Mouse (Mus musculus) limb, embryonic 10.5 days (tissue): ENCODE data around the gene Cep41. TPM values are rescaled to one million over a fixed set of nuclear protein-coding genes. Genes with fewer than 3 reads are reported as not detected.
A peak's percentile ranks its signal among the peaks of the same experiment; 100 is the strongest.

Experiments used
- DNase-seq: peaks from one replicate; pipeline ENCODE4 v3.0.0-alpha.2; 2017; ENCODE audit warnings: low spot score
- H3K27ac ChIP-seq: fragments of 300-500 bp; sonication (generic); 2 replicates; pipeline ENCODE4 v1.5.1; 2016; ENCODE audit warnings: mild to moderate bottlenecking
- H3K27me3 ChIP-seq: fragments of 300-500 bp; sonication (generic); 2 replicates; pipeline ENCODE4 v1.6.1; 2016; ENCODE audit warnings: low read depth, mild to moderate bottlenecking; ENCODE audit not compliant: poor library complexity, severe bottlenecking
- H3K36me3 ChIP-seq: fragments of 300-500 bp; sonication (generic); 2 replicates; pipeline ENCODE4 v1.6.1; 2016; ENCODE audit warnings: mild to moderate bottlenecking, moderate library complexity
- H3K4me1 ChIP-seq: fragments of 300-500 bp; sonication (generic); 2 replicates; pipeline ENCODE4 v1.6.1; 2016
- H3K4me3 ChIP-seq: fragments of 300-500 bp; sonication (generic); 2 replicates; pipeline ENCODE4 v1.5.1; 2016; ENCODE audit warnings: mild to moderate bottlenecking, moderate library complexity
- H3K9me3 ChIP-seq: fragments of 300-500 bp; sonication (generic); replicated peaks from 2 replicates; pipeline ENCODE4 v1.6.1; 2016; ENCODE audit warnings: mild to moderate bottlenecking
- WGBS: fragments of 180-500 bp; shearing (Covaris S2); methylation state at CpG from one replicate; pipeline ENCODE4 v1.1.7; 2016; 5-methylcytosine and 5-hydroxymethylcytosine counted together
- polyA plus RNA-seq: library from polyadenylated mRNA; unstranded; fragments of >200 nt; fragmentation: Nextera tagmentation; extraction: Ambion mirVana; gene quantifications from 2 replicates; pipeline ENCODE4 v1.2.1, GENCODE M21; 2016

The Cep41 gene
- polyA plus RNA-seq = 28.8 and 33.1 TPM in 2 replicates

DNA sequence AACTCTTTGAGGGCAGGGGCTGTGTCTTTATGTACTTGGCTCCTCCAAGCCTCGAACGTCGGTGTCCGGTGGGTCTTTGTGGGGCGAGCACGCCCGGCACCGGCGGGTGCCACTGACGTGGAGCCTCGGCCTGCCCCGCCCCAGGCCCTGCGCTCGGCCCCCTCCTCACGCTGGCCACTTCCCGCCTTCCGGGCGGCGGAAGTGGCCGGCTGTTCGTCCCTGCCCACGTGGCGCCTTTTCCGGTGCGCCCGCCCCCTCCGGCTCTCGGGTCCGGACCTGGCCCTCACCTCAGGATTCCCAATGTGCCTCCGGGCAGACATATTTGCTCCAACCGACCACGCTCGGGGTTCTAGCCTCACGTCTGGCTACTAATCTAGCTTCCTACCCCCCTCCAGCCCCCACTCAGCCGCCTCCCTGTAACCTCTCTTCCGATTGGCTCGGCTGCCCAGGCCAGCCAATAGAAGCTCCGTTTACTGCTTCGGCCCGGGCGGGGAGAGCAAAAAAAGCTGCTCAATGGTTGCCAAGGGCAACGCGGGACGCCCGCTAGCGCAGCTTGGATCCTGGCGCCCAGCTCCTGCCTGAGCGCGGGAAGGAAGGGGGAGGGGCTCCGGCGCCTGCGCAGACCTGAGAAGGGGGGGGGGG, at the start of gene Cep41:
TSS of gene Cep41 (minus strand) at position 400 of the 642 bp plus-strand sequence.
- H3K27ac ChIP-seq = peak within 1 kb of the TSS; percentile 98
- peaks cover 5% of the 10 kb centered on the region; the same call in 1 of the 2 replicates for H3K36me3 ChIP-seq
- peak; percentile 99 for DNase-seq
- peaks cover 34% of the 10 kb centered on the region for H3K4me1 ChIP-seq
- no peaks in the 10 kb centered on the region for H3K9me3 ChIP-seq
- peak within 1 kb of the TSS; percentile 53 for H3K4me3 ChIP-seq
- no peaks in the 10 kb centered on the region for H3K27me3 ChIP-seq
- under 1% methylated on average over 49 of the region's 52 CpGs for WGBS

DNA sequence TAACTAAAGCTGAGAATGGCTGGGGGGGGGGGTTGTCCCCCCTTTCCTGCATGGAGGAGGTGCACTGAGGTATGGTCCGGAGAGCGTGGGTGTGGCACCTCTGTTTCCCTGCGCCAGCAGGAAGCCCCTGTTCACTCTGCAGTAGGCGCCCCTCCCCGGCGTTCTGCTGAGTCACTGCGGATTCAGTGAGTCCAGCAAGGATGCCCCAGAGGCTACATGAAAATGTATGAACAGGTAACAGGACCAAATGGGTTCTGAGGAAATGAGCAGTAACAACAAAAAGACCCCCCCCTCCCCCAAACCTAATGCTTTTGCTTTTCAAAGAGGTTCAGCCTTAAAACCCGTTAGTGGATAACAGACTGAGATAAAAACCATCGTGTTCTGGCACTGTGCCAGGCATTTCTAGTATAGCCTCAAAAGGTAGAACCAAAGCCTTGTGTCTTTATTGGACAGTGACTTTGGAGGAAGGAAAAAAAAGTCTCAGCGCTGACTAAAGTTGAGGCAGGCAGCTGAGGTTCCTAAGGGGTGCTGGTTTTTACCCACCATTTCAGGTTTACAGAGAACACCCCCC, 45.7 kb upstream of the Cep41 start:
- DNase-seq = no peak
- peaks cover 23% of the 10 kb centered on the region for H3K9me3 ChIP-seq
- 47% methylated on average over 10 of the region's 10 CpGs for WGBS

DNA sequence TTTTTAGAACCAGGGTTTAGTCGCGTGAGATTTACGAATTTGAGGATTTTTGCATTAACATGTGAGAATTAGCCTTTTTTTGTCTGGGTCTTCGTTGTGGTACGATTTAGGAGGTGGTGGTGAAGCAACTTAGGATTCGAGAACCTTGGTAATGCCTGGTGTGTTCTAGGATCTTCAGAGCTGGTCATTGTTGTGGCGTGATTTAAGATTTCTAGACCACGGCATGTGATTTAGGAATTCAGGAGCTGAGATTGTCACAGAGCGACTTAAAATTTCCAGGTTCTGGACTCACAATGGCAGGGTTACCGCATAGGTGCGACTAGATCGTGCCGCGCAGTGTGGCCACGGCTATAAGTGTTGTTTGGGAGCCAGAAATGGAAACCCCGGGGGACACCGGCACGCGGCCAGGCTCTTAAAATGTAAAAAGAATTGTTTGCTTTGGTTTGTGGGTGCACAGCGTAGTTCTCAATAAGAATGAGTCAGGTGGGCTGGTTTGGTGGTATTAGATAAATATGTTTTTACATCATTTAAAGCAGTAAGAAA, 45.0 kb upstream of the Cep41 start:
- Histone ChIP-seq H3K27me3 (no peaks in the 10 kb centered on the region), H3K27ac (peak overlapping the region; percentile 92), H3K4me1 (peaks cover 35% of the 10 kb centered on the region), H3K4me3 (peak overlapping the region; percentile 62), H3K9me3 (peaks cover 23% of the 10 kb centered on the region), H3K36me3 (peaks cover 66% of the 10 kb centered on the region)
- 51% methylated on average over 20 of the region's 20 CpGs for WGBS
- DNase-seq = no peak

More for the DNA sequence above, 45.7 kb upstream of the Cep41 start:
- peak overlapping the region; percentile 62 for H3K4me3 ChIP-seq
- H3K27ac ChIP-seq = peak overlapping the region; percentile 92
- no peaks in the 10 kb centered on the region for H3K27me3 ChIP-seq
- peaks cover 73% of the 10 kb centered on the region for H3K36me3 ChIP-seq
- H3K4me1 ChIP-seq = peaks cover 27% of the 10 kb centered on the region

DNA sequence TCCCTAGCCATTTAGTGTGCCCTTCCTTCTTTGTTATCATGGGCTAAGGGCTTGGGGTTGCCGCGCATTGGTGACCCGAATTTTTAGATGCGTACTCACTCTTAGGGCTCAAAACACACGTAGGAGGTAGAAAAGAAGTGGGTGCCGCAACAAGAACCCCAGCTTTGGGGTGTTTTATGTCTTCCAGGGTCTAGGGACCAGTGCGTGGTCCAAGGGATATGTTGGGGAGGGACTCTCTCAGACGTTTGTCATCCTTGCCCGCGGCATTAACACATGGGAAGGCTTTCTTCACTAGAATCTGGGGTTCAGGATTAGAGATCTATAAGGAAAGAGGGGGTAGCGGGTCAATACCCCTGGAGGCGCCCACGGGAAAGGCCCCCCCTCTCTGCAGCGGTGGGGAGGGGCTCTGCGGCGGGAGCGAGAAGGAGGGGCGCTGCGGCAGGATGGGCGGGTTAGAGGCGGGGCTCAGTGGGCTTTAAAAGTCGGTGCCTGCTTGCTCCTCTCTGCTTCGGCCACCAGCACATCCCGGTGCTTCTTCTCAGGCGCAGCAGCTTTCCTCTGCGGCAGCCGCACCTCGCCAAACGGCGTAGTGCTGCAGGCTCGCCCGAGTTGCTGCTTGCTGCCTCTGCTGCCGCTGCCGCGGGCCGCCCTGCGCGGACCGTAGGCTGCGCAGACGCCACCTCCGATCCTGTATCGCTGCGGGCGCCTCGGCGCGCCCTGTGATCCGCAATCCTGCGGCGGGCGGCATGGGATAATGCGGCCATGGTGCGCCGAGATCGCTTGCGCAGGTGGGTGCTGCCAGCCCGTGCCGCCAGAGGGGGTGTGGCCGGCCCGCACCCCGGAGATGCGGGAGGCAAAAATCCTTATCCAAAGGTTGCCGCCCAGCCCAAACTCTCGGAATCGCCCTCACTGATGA, 44.3 kb upstream of the Cep41 start:
- H3K9me3 ChIP-seq = peaks cover 23% of the 10 kb centered on the region
- H3K27me3 ChIP-seq = no peaks in the 10 kb centered on the region
- peak; percentile 85 for DNase-seq
- H3K36me3 ChIP-seq = peaks cover 64% of the 10 kb centered on the region
- H3K4me1 ChIP-seq = peaks cover 42% of the 10 kb centered on the region
- H3K4me3 ChIP-seq = peak overlapping the region; percentile 62
- 62% methylated on average over 66 of the region's 66 CpGs for WGBS
- peak overlapping the region; percentile 92 for H3K27ac ChIP-seq

DNA sequence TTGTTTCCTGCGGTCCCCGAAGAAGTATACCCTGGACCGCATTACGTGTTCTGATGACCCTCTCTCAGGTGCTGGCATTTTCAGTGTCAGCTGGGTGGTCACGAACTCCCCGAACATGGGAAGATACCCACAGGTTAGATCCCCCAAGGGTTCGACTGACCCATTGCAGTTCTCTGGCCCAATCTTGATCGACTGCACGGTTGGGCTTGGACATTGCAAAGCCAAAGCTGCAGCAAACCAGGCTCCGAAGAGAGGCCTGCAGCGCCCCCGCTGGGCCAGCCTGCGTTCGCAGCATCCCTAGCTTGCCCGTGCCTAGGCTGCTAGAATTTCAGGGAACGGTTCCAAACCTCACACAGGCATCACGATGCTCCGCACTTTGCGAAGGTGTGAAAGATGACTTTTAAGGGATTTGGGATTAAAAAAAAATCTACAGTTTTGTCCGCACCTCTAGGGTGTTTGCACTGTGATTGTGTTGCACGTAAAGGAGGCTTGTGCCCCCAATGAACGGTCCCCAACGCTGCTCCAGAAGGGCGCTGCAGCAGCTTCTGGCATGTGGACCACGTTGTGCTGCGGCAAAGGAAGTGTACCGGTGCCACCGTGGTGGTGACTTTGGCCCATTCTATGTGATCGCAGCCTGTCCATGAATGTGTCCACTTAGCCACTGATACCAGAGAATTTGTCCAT, 43.5 kb upstream of the Cep41 start:
- peak overlapping the region; percentile 62 for H3K4me3 ChIP-seq
- peaks cover 58% of the 10 kb centered on the region for H3K36me3 ChIP-seq
- peaks cover 39% of the 10 kb centered on the region for H3K4me1 ChIP-seq
- peak; percentile 83 for DNase-seq
- WGBS = 45% methylated on average over 29 of the region's 29 CpGs
- peak overlapping the region; percentile 92 for H3K27ac ChIP-seq
- H3K27me3 ChIP-seq = no peaks in the 10 kb centered on the region
- H3K9me3 ChIP-seq = peaks cover 23% of the 10 kb centered on the region

DNA sequence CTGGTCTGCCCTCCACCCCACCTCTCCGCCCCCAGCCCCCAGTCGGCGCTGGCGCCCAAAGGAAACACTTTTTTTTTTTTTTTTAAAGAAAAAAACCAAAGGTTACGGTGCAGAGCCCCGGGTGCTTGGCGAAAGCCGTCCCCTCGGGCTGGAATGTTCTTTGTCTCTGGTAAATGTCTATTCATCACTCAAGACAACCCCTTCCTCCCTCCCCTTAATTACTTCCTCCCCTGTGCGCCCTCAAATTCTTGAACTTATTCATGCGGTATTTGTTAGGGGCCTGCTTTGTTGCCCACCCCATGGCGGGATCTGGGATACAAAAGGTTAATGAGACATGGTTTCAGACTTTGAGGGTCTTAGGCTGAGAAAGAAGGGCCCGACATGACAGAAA, 42.8 kb upstream of the Cep41 start:
- Histone ChIP-seq H3K4me1 (peaks cover 38% of the 10 kb centered on the region), H3K4me3 (peak overlapping the region; percentile 62), H3K27me3 (no peaks in the 10 kb centered on the region), H3K27ac (peak overlapping the region; percentile 92), H3K9me3 (peaks cover 23% of the 10 kb centered on the region), H3K36me3 (peaks cover 52% of the 10 kb centered on the region)
- 42% methylated on average over 13 of the region's 13 CpGs for WGBS
- DNase-seq = peak; percentile 62

DNA sequence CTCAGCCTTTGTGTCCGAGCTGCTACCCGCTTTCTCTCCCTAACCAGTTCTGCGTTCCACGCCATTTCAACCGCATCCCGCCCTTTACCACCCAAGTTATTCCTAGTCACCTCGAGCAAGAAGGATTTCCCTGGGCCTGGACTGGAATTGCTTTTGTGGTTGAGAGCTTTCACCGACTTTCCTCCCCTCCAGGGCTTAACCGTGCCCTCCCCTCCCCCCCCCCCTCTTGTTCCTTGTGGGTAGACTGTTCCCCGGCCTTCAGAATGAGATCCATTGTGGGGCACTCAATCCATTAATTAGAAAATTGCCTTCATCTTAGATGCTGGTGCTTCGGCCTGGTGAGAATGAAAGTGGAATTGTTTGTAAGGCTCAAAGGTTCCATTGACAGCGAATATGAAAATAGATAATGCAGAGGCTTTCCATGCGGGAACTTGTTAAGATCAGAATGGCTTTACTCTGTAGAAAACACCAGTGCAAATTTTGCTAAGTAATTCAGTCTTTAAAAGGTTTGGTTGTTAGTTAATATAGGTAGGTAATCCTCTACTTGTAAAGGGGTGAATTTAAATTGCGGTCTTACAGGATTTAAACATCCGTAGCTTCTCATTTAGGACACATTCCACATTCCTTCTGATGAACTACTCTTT, 42.3 kb upstream of the Cep41 start:
- DNase-seq = peak; percentile 61

DNA sequence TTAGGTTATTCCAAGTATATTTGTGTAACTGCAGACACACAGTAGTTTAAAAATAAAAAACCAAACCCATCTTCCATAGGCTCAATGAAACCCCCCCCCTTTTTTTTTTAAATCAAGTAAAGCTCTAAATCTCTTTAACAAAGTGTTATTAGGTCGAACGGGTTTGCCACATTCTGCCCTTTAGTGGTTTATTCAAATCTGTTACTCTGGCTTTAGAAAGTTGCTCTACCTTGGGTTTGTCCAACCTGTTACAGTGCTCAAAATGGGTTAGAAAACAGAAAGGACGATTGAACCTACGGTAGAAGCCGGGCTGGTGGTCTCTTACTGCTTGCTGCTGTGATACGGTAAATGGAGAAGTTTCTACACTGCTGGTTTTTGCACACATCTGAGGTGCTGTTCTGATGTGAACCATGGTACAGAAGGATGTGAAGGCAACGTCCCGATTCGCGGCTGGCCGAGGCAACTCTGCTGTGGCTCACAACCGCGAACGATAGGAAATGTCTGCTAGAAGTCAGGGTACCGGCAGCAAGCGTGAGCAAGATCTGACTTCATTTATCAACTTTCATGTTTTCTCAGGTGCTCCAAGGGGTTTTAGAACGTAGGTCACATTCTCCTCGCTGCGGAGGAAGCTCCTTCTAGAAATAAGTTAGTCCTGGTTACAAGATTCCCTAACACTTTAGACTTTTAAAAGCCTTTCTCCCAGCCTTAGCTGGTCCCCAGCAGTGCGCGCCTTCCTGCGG, 41.6 kb upstream of the Cep41 start:
- no peak for DNase-seq
- WGBS = 55% methylated on average over 22 of the region's 22 CpGs
- no peaks in the 10 kb centered on the region for H3K27me3 ChIP-seq
- peak overlapping the region; percentile 92 for H3K27ac ChIP-seq
- H3K36me3 ChIP-seq = peaks cover 39% of the 10 kb centered on the region
- peaks cover 45% of the 10 kb centered on the region for H3K4me1 ChIP-seq
- H3K9me3 ChIP-seq = peaks cover 23% of the 10 kb centered on the region
- peak overlapping the region; percentile 62 for H3K4me3 ChIP-seq

More for the DNA sequence above, 42.3 kb upstream of the Cep41 start:
- 49% methylated on average over 15 of the region's 15 CpGs for WGBS
- Histone ChIP-seq H3K36me3 (peaks cover 46% of the 10 kb centered on the region), H3K4me1 (peaks cover 38% of the 10 kb centered on the region), H3K4me3 (peak overlapping the region; percentile 62), H3K27me3 (no peaks in the 10 kb centered on the region), H3K27ac (peak overlapping the region; percentile 92), H3K9me3 (peaks cover 23% of the 10 kb centered on the region)

DNA sequence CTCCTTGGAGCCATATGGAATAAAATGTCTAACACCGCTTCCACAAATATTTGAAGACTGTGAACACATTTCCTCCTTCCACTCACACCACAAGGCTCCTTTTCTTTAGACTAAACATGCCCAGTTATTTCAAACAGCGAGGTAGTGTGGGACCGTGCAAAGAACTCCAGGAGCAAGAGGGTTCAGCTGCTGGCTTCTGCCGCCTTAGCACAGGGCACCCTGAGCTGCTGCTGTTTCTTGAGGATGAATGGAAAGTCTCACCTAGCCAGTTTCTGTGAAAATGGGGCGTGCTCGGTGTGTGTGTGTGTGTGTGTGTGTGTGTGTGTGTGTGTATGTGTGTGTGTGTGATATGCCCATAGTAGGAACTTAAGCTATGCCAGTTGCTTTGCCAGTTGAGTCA, 40.9 kb upstream of the Cep41 start:
- peak overlapping the region; percentile 62 for H3K4me3 ChIP-seq
- peaks cover 33% of the 10 kb centered on the region for H3K36me3 ChIP-seq
- H3K27ac ChIP-seq = peak overlapping the region; percentile 92
- H3K27me3 ChIP-seq = no peaks in the 10 kb centered on the region
- no peak for DNase-seq
- H3K4me1 ChIP-seq = peaks cover 51% of the 10 kb centered on the region
- WGBS = 70% methylated on average over 6 of the region's 6 CpGs
- peaks cover 23% of the 10 kb centered on the region for H3K9me3 ChIP-seq

DNA sequence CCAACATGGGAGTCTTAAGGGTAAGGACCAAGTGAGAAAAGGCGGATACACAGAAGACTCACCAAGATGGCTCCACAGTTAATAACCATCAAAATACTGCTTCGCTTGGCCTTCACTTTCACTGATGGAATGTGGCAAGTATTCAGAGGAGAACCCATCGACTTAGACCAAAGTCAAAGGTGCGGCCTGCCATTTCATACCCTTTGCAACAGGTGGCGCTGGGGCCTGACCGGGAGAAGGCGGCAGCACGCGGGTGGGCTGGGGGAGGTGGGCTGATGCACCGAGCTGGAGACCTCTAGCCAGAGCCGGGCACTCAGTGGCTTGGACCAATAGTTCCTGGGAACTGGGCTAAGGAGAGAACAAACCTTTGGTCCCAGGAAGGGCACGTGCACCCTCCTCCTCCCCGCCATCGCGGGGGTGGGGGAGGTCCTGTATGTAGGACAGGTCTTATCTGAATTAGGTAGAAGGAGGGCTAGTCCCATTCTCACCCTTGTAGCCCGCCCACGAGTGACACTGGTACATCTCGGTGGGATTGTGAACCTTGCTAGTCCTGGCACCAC, 39.1 kb upstream of the Cep41 start:
- Histone ChIP-seq H3K9me3 (peaks cover 13% of the 10 kb centered on the region), H3K4me3 (peak overlapping the region; percentile 20; the same call in 1 of the 2 replicates), H3K36me3 (peaks cover 22% of the 10 kb centered on the region), H3K27ac (peak overlapping the region; percentile 92), H3K27me3 (no peaks in the 10 kb centered on the region), H3K4me1 (peaks cover 50% of the 10 kb centered on the region)
- no peak for DNase-seq
- 44% methylated on average over 18 of the region's 18 CpGs for WGBS

DNA sequence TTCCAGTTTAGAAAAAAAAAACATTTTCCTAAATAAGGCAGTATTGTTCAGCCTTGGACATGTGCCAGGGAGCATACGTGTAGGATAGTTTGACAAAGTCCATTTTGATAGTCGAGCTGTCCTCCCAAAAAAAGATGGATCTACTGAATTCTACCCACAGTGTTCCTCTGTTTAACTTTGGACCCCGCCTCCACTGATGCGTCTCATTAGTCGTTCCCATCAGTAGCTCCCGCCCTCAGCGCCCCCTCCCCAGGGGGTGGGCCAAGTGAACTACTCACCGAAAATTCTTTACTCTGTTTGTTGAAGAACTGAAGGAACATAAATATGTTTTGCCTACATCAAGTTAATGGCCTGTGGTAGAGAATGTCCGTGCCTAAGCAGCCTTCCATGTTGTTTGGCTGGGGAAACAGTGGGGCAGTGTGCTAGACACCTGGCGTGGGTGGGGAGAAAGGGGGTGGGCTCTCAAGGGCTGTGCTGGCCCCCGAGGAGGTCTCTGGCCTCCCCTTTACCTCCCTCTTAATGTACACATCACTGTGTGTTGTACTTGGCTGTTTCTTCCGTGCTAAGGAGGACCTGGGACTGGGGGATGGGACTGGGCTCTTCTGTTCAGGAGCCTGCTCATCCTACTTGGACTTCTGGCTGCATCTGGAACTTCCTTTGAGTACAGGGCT, 36.9 kb upstream of the Cep41 start:
- 74% methylated on average over 12 of the region's 12 CpGs for WGBS
- Histone ChIP-seq H3K4me1 (peaks cover 40% of the 10 kb centered on the region), H3K27ac (peak overlapping the region; percentile 50), H3K36me3 (peaks cover 11% of the 10 kb centered on the region; the same call in 1 of the 2 replicates), H3K4me3 (no peak overlapping the region), H3K9me3 (peaks cover 6% of the 10 kb centered on the region), H3K27me3 (no peaks in the 10 kb centered on the region)
- no peak for DNase-seq
